Mouse (Mus musculus): ENCODE data around the gene Aox3. TPM values are rescaled to one million over a fixed set of nuclear protein-coding genes. Genes with fewer than 3 reads are reported as not detected.

Gene Aox3
- total and polyA plus RNA-seq, 3 experiments = not detected

GRCm38 (mm10) chr1:58124901-58125300 is 12.0 kb downstream of the Aox3 start:
- TF ChIP-seq JUND (IDR thresholded peaks at IDR 0.05; ENCODE audit: low read depth, low read length) (no peak), POLR2AphosphoS2 (IDR thresholded peaks at IDR 0.05; ENCODE audit: low read length) (no peak), ELF1 (IDR thresholded peaks at IDR 0.05; ENCODE audit: low read depth, low read length) (no peak), EP300 (IDR thresholded peaks at IDR 0.05; ENCODE audit: low read depth in 1 of 2, low read length in 2 of 2) (no peak), MYC (IDR thresholded peaks at IDR 0.05; ENCODE audit: low read depth, low read length) (no peak), MAZ (IDR thresholded peaks at IDR 0.05; ENCODE audit: low read depth, low read length) (no peak)
- H3K36me3 ChIP-seq (ENCODE audit: control insufficient read depth in 1 of 2, insufficient read depth in 2 of 2, low read length in 2 of 2) = no peaks in the 10 kb centered on the region
- H3K9me3 ChIP-seq (replicated peaks; ENCODE audit: insufficient read depth, low read length) = no peaks in the 10 kb centered on the region
- no peak overlapping the region for H3K9ac ChIP-seq (ENCODE audit: control insufficient read depth, low read depth, low read length, poor library complexity, severe bottlenecking)
- no peaks in the 10 kb centered on the region for H3K79me2 ChIP-seq (ENCODE audit: control insufficient read depth, insufficient read depth, low read length, poor library complexity)
- no peak overlapping the region for H3K27ac ChIP-seq (ENCODE audit: control insufficient read depth, low read depth, low read length)
- H3K4me3 ChIP-seq (ENCODE audit: control insufficient read depth in 1 of 2, insufficient read depth in 1 of 2, low read depth in 2 of 2, low read length in 2 of 2) = no peak overlapping the region
- DNase-seq (ENCODE audit: low read depth, low spot score) = no peak
- H3K27me3 ChIP-seq (ENCODE audit: control insufficient read depth in 1 of 2, insufficient read depth in 2 of 2, low read length in 2 of 2) = peaks cover 0 to 2% of the 10 kb centered on the region in 2 experiments; a peak in 1 of 4 replicates
- H3K4me1 ChIP-seq (ENCODE audit: control insufficient read depth in 1 of 2, insufficient read depth in 2 of 2, low read length in 2 of 2) = no peaks in the 10 kb centered on the region

DNA sequence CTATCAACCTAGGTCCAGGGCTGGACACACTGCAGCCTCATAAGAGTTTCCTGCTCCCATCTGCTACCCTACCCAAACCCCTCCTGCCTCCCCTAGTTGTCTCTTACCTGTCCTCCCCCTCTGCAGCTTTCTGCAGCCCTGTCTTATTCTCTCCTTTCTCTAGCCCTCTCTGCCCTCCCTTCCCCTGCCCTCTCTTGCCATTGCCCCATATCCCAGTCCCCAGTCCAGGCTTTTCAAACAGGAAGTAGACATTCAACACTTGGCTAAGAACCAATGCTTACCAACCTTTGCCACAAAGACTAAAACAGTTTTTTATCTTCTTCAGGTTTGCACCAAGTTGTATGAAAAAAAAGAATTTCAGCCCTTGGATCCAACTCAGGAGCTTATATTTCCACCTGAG is 25.0 kb downstream of the Aox3 start:
- TF ChIP-seq EP300 (IDR thresholded peaks at IDR 0.05; ENCODE audit: low read depth in 1 of 2, low read length in 2 of 2) (no peak), GABPA (IDR thresholded peaks at IDR 0.05; ENCODE audit: low read depth, low read length) (no peak), POLR2AphosphoS2 (IDR thresholded peaks at IDR 0.05; ENCODE audit: low read length) (no peak), UBTF (IDR thresholded peaks at IDR 0.05; ENCODE audit: borderline replicate concordance, insufficient read depth, low read depth, low read length) (no peak), JUND (IDR thresholded peaks at IDR 0.05; ENCODE audit: low read depth, low read length) (no peak), ZKSCAN1 (IDR thresholded peaks at IDR 0.05; ENCODE audit: low read depth, low read length) (no peak), CHD2 (IDR thresholded peaks at IDR 0.05; ENCODE audit: low read length) (no peak), RCOR1 (IDR thresholded peaks at IDR 0.05; ENCODE audit: low read depth, low read length) (no peak), E2F4 (IDR thresholded peaks at IDR 0.05; ENCODE audit: borderline replicate concordance, low read depth, low read length) (no peak), USF2 (IDR thresholded peaks at IDR 0.05; ENCODE audit: borderline replicate concordance in 1 of 2, insufficient read depth in 1 of 2, low read depth in 1 of 2, low read length in 2 of 2) (no peak), BHLHE40 (IDR thresholded peaks at IDR 0.05; ENCODE audit: borderline replicate concordance, low read depth, low read length) (no peak), ELF1 (IDR thresholded peaks at IDR 0.05; ENCODE audit: low read depth, low read length) (no peak)
- H3K27me3 ChIP-seq (ENCODE audit: control insufficient read depth in 1 of 2, insufficient read depth in 2 of 2, low read length in 2 of 2) = no peaks in the 10 kb centered on the region; a peak in 1 of 4 replicates

More for the DNA sequence above, 25.0 kb downstream of the Aox3 start:
- Histone ChIP-seq H3K9ac (ENCODE audit: control insufficient read depth, low read depth, low read length, poor library complexity, severe bottlenecking) (no peak overlapping the region), H3K79me2 (ENCODE audit: control insufficient read depth, insufficient read depth, low read length, poor library complexity) (no peaks in the 10 kb centered on the region), H3K36me3 (ENCODE audit: control insufficient read depth in 1 of 2, insufficient read depth in 2 of 2, low read length in 2 of 2) (no peaks in the 10 kb centered on the region), H3K4me1 (ENCODE audit: control insufficient read depth in 1 of 2, insufficient read depth in 2 of 2, low read length in 2 of 2) (no peaks in the 10 kb centered on the region), H3K9me3 (replicated peaks; ENCODE audit: insufficient read depth, low read length) (no peaks in the 10 kb centered on the region), H3K27ac (ENCODE audit: control insufficient read depth, low read depth, low read length) (no peak overlapping the region), H3K4me3 (ENCODE audit: control insufficient read depth in 1 of 2, insufficient read depth in 1 of 2, low read depth in 2 of 2, low read length in 2 of 2) (no peak overlapping the region)
- DNase-seq (ENCODE audit: low read depth, low spot score) = no peak

Data from MEL (cell line).